Mouse (Mus musculus) MN1 (cell line): ENCODE results near the gene Cdkn2a.

Experiments used
- DNase-seq: peaks from one replicate; pipeline ENCODE4 v3.0.0-alpha.2; 2016; ENCODE audit warnings: low spot score

Cdkn2a gene

DNA sequence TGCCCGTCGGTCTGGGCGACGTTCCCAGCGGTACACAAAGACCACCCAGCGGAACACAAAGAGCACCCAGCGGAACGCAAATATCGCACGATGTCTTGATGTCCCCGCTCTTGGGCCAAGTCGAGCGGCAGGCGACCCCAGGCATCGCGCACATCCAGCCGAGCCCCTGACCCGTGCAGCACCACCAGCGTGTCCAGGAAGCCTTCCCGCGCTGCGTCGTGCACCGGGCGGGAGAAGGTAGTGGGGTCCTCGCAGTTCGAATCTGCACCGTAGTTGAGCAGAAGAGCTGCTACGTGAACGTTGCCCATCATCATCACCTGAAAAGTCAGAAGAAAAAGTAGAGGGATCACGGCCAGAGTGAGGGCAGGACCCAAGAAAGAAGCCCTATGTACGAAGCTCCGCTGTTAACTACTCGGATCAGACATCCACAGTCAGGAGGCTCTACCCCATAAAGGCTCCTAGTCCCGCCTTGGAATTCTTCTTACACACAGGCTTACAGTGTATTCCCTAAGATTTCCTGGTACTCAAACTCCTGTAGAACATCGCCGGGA, 17.7 kb downstream of the Cdkn2a start:
- no peak for DNase-seq

DNA sequence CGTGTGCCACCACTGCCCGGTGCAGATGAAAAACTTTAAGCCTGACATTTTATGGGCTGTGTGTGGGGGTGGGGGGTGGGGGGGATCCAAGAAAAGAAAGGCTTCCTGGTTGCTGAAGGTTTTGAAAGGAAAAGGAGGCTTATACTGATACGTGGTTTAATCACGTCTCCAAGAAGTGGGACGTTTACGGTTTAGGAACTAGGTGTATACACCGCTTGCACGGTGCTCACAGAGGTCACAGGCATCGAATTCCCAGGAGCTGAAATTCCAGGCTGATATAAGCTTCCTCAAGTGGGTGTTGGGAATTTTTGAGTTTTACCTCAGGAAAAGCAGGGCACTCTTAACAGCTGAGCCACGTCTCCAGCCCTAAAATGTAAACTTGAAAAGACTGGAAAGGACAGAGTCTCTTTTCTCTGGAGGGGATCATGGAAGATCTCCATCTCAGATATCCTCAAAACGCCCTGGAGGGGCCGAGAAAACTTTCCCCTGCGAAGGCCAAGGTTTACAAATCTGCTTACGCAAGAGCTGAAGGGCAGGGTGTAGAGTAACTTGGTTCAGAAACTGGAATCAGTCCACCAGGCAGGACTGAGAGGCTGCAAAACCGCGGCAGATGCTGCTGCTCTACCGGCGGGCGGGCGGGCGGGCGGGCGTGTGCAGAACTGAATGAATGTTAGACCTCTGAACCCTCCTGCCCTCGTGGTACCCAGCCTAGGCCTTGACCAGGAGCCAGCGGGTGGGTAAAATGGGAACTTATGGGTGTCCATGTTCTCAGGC, 18.5 kb downstream of the Cdkn2a start:
- no peak for DNase-seq

DNA sequence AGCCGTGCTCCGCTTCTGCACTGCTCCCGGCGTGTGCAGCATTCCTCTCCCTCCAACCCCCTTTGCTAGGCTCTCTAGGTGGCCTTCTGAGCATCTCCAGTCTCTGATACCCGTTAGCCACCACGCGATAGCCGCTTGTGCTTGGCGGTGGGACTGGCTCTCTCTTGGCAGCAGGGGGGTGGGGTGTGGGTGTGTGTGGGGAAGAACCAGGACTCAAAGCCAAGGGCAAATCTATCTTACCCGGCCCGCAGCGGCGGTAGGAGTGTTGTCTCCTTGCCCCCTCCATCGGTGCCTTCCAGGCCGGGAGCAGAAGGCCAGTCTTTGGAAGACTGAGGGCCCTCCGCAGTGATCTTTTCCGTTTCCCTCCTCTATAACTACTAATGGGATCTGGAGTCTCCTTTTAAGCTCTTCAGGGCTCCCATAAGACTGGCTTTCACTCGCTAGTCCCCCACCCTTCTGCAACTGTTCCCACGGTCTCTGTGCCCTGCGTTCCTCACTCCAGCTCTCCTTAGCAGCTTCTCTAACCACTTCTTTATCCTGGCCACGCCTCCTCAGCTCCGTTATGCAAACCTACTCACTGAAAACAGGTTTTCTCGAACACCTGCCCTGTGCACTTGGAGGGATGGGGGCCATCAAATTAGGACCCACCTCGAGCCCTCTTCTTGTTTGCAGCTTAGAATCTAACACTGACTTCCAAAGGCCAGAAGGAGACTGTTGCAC, 19.5 kb downstream of the Cdkn2a start:
- no peak for DNase-seq

DNA sequence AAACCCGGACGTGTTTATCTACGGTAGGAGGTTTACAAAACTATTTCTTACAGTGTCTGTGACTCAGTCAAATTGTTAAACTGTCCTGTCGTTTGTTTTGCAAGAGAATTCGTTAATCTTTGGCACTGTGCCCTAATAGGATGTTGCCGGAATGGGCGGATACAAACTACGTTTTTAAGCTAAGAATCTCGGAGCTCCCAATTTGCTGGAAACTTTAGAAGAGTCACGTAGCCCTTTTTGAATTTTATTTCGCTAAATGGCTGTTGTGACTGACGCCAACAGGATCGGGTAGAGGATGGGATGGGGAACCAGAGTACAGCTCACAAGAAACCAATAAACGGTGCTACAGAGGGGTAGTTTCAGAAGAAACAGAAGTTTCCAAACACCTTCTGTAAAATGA, 20.4 kb downstream of the Cdkn2a start:
- DNase-seq: no peak

DNA sequence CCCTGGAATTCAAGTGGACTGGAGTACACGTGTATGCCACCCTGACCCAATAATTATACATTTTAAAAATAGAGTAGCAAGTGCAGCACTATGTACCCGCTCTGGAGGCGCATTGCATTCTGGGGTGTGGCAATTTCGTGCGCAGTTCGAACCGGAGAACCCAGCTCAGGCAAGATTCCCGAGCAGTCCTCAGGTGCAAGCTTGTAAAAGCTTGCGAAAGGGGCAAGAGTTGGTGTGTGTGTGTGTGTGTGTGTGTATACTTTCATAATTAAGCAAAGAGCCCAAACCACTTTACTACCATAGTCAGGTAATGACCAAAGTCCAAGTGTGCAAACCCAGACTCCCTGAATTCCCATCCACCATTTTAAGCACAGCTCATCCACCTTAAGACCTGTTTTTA, 20.9 kb downstream of the Cdkn2a start:
- no peak for DNase-seq

DNA sequence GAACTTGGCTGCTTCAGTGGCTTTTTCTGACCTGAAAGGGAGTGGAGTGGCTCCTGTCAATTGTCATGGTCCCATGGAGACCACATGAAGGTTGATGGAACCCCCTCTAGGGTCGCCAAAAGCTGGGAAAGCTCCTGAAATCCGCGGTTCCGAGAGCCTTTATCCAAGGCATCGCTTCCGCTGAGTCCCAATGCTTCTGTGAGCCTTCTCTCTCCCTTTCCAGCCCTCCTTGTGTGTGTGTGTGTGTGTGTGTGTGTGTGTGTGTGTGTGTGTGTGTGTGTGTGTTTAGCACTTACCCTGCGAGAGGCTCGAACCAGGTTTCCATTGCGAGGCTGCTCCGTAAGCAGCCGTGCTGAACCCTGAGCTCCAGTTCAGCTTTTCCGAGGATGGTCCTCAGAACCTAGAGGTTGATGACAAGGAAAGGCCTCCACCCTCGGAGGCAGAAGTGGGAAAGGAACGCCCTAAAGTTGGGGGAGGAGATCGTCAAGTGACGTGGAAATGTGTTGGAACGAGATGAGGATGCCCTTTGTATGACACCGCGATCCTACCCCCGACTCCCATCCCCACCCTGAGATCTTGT, 21.4 kb downstream of the Cdkn2a start:
- no peak for DNase-seq

DNA sequence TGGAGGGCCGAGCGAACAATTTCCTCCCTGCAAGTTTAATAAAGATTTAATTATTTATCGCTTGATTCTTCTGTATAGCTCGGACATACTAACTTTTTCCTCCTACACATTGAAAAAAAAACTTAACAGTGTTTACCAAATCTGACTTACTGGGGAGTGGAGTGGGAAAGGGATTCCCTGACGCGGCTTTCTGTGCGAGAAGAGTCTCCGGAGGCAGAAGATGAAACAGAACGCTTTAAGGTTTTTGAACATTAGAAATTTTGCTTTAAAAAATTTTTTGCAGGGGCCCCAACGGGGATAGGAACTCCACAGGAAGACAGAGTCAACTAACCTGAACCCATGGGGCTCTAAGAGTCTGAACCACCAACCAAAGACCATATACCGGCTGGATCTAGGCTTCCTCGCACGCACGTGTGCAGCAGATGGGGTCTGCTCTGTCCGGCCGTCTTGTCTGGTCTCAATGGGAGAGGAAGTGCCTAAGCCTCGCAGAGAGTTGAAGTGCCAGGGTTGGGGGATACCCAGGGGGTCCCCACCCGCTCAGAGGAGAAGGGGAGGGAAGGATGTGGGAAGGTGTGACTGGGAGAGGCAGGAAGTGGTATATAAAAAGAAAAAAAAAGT, 22.2 kb downstream of the Cdkn2a start:
- DNase-seq: no peak

DNA sequence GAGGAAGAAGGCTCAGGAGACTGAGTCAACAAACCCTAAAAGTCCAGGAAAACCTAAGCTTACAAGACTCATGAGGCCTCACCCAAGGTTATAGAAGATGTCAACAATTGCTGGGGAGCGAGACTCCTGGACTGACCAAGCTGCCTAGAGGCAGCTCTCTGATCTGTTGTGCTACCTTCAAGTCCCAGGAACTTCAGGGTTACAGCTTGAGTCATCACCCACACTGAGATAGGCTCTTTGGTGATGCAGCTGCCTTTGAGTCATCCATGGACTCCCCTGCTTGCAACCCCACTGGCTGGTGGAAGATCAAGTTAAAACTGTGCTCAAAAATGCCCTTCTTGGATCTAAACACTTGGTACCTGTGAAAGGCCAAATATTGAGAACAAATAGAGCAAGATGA, 36.7 kb downstream of the Cdkn2a start:
- no peak for DNase-seq

DNA sequence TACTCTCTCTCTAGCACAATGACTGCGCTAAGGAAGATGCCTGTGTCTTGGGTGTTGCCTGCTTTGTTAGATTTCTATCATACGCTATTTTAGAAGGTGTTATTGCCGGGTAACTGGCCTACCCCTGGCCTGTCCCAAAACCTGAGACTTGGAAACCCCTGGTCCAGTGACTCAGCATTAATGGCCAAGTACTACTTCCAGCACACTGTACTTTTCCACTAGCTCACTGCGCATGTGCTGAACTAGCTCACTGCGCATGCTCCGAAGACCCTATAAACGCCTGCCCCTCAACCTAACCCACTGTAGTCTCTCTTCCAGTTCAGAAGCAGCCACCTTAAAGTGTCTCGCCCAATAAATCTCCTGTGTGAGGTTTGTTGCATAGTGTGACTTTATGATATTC, 60.0 kb downstream of the Cdkn2a start:
- DNase-seq: no peak
